Mouse (Mus musculus): ENCODE results near the gene Ly6g5c. TPM values are rescaled to one million over a fixed set of nuclear protein-coding genes. Genes with fewer than 3 reads are reported as not detected.

Gene Ly6g5c
- polyA plus RNA-seq (2015; fragmentation: Nextera tagmentation; extraction: Ambion mirVana), result not detected in 2 replicates

GRCm38 (mm10) chr17:35108097-35108496 lies at the start of gene Ly6g5c:
Gene Ly6g5c, plus strand, starts transcription at chr17:35108279.
- Histone ChIP-seq H3K27ac (ENCODE audit: low read length) (no peak within 1 kb of the TSS), H3K36me3 (ENCODE audit: control insufficient read depth, insufficient read depth) (no peaks in the 10 kb centered on the region; the same call in 1 of the 2 replicates), H3K4me2 (ENCODE audit: low read depth, low read length) (no peak within 1 kb of the TSS), H3K9me3 (replicated peaks; ENCODE audit: control insufficient read depth, low read length) (no peaks in the 10 kb centered on the region), H3K9ac (ENCODE audit: low read depth, low read length) (no peak within 1 kb of the TSS), H3K27me3 (ENCODE audit: control insufficient read depth, insufficient read depth, low read depth, low read length) (no peaks in the 10 kb centered on the region), H3K4me3 (ENCODE audit: low read depth, low read length) (no peak within 1 kb of the TSS), H3K4me1 (ENCODE audit: control insufficient read depth, low read depth, low read length) (peaks cover 31% of the 10 kb centered on the region)
- no peak for ATAC-seq (ENCODE audit: low read depth)
- 78% methylated on average over 6 of the region's 6 CpGs for whole genome bisulfite sequencing (ENCODE audit: insufficient replicate concordance)

GRCm38 (mm10) chr17:35058316-35058715 lies 49.8 kb upstream of the Ly6g5c start:
- H3K9me3 ChIP-seq (replicated peaks; ENCODE audit: control insufficient read depth, low read length), result no peaks in the 10 kb centered on the region
- H3K27ac ChIP-seq (ENCODE audit: low read length), result no peak overlapping the region; the same call in 1 of the 2 replicates
- H3K9ac ChIP-seq (ENCODE audit: low read depth, low read length), result no peak overlapping the region
- peaks cover 10% of the 10 kb centered on the region; the same call in 1 of the 2 replicates for H3K27me3 ChIP-seq (ENCODE audit: control insufficient read depth, insufficient read depth, low read depth, low read length)
- 63% methylated on average over 9 of the region's 9 CpGs for WGBS (ENCODE audit: insufficient replicate concordance)
- no peak for ATAC-seq (ENCODE audit: low read depth)
- peaks cover 39% of the 10 kb centered on the region for H3K4me1 ChIP-seq (ENCODE audit: control insufficient read depth, low read depth, low read length)
- no peak overlapping the region for H3K4me3 ChIP-seq (ENCODE audit: low read depth, low read length)
- H3K36me3 ChIP-seq (ENCODE audit: control insufficient read depth, insufficient read depth), result peaks cover 31% of the 10 kb centered on the region
- H3K4me2 ChIP-seq (ENCODE audit: low read depth, low read length), result no peak overlapping the region

GRCm38 (mm10) chr17:35058911-35059892 lies 48.9 kb upstream of the Ly6g5c start, which contains the start of gene Ddah2:
Gene Ddah2, plus strand, starts transcription at chr17:35059035.
- peak; percentile 77 for ATAC-seq (ENCODE audit: low read depth)
- peak within 1 kb of the TSS; percentile 52 for H3K27ac ChIP-seq (ENCODE audit: low read length)
- peak within 1 kb of the TSS; percentile 60 for H3K4me3 ChIP-seq (ENCODE audit: low read depth, low read length)
- peaks cover 22% of the 10 kb centered on the region for H3K36me3 ChIP-seq (ENCODE audit: control insufficient read depth, insufficient read depth)
- H3K4me1 ChIP-seq (ENCODE audit: control insufficient read depth, low read depth, low read length), result peaks cover 39% of the 10 kb centered on the region
- H3K4me2 ChIP-seq (ENCODE audit: low read depth, low read length), result peak within 1 kb of the TSS; percentile 85
- peaks cover 19% of the 10 kb centered on the region for H3K27me3 ChIP-seq (ENCODE audit: control insufficient read depth, insufficient read depth, low read depth, low read length)
- under 1% methylated on average over 57 of the region's 57 CpGs for WGBS (ENCODE audit: insufficient replicate concordance)
- no peaks in the 10 kb centered on the region for H3K9me3 ChIP-seq (replicated peaks; ENCODE audit: control insufficient read depth, low read length)
- H3K9ac ChIP-seq (ENCODE audit: low read depth, low read length), result peak within 1 kb of the TSS; percentile 59

GRCm38 (mm10) chr17:35060071-35060470 lies 48.0 kb upstream of the Ly6g5c start:
- Histone ChIP-seq H3K4me1 (ENCODE audit: control insufficient read depth, low read depth, low read length) (peaks cover 46% of the 10 kb centered on the region), H3K9ac (ENCODE audit: low read depth, low read length) (no peak overlapping the region), H3K4me3 (ENCODE audit: low read depth, low read length) (peak overlapping the region; percentile 60), H3K27ac (ENCODE audit: low read length) (no peak overlapping the region), H3K36me3 (ENCODE audit: control insufficient read depth, insufficient read depth) (peaks cover 16% of the 10 kb centered on the region), H3K4me2 (ENCODE audit: low read depth, low read length) (peak overlapping the region; percentile 85), H3K9me3 (replicated peaks; ENCODE audit: control insufficient read depth, low read length) (no peaks in the 10 kb centered on the region), H3K27me3 (ENCODE audit: control insufficient read depth, insufficient read depth, low read depth, low read length) (peaks cover 27% of the 10 kb centered on the region)
- no peak for ATAC-seq (ENCODE audit: low read depth)
- WGBS (ENCODE audit: insufficient replicate concordance), result 42% methylated on average over 14 of the region's 14 CpGs

GRCm38 (mm10) chr17:35060737-35061297 lies 47.3 kb upstream of the Ly6g5c start:
- H3K9me3 ChIP-seq (replicated peaks; ENCODE audit: control insufficient read depth, low read length), result no peaks in the 10 kb centered on the region
- H3K9ac ChIP-seq (ENCODE audit: low read depth, low read length), result no peak overlapping the region
- H3K27ac ChIP-seq (ENCODE audit: low read length), result no peak overlapping the region
- peaks cover 11% of the 10 kb centered on the region for H3K36me3 ChIP-seq (ENCODE audit: control insufficient read depth, insufficient read depth)
- no peak for ATAC-seq (ENCODE audit: low read depth)
- no peak overlapping the region for H3K4me3 ChIP-seq (ENCODE audit: low read depth, low read length)
- 0 out of 2 replicates have a peak overlapping the region, but pooled peaks have one; percentile 8 for H3K4me2 ChIP-seq (ENCODE audit: low read depth, low read length)
- WGBS (ENCODE audit: insufficient replicate concordance), result 67% methylated on average over 22 of the region's 22 CpGs
- H3K4me1 ChIP-seq (ENCODE audit: control insufficient read depth, low read depth, low read length), result peaks cover 50% of the 10 kb centered on the region
- H3K27me3 ChIP-seq (ENCODE audit: control insufficient read depth, insufficient read depth, low read depth, low read length), result peaks cover 35% of the 10 kb centered on the region

- H3K27me3 ChIP-seq (ENCODE audit: control insufficient read depth, insufficient read depth, low read depth, low read length), result peaks cover 40% of the 10 kb centered on the region
- no peak for ATAC-seq (ENCODE audit: low read depth)
- no peak overlapping the region for H3K4me3 ChIP-seq (ENCODE audit: low read depth, low read length)
- H3K27ac ChIP-seq (ENCODE audit: low read length), result no peak overlapping the region
- peaks cover 6% of the 10 kb centered on the region for H3K36me3 ChIP-seq (ENCODE audit: control insufficient read depth, insufficient read depth)
- H3K4me1 ChIP-seq (ENCODE audit: control insufficient read depth, low read depth, low read length), result peaks cover 51% of the 10 kb centered on the region
- H3K9me3 ChIP-seq (replicated peaks; ENCODE audit: control insufficient read depth, low read length), result no peaks in the 10 kb centered on the region
- WGBS (ENCODE audit: insufficient replicate concordance), result 76% methylated on average over 8 of the region's 8 CpGs
- H3K4me2 ChIP-seq (ENCODE audit: low read depth, low read length), result no peak overlapping the region
- no peak overlapping the region for H3K9ac ChIP-seq (ENCODE audit: low read depth, low read length)
Observed at GRCm38 (mm10) chr17:35061299-35061698, 46.8 kb upstream of the Ly6g5c start.

GRCm38 (mm10) chr17:35063466-35063865 lies 44.6 kb upstream of the Ly6g5c start:
- Histone ChIP-seq H3K9me3 (replicated peaks; ENCODE audit: control insufficient read depth, low read length) (no peaks in the 10 kb centered on the region), H3K4me1 (ENCODE audit: control insufficient read depth, low read depth, low read length) (peaks cover 44% of the 10 kb centered on the region), H3K4me3 (ENCODE audit: low read depth, low read length) (no peak overlapping the region), H3K27me3 (ENCODE audit: control insufficient read depth, insufficient read depth, low read depth, low read length) (peaks cover 60% of the 10 kb centered on the region), H3K27ac (ENCODE audit: low read length) (no peak overlapping the region), H3K9ac (ENCODE audit: low read depth, low read length) (no peak overlapping the region), H3K4me2 (ENCODE audit: low read depth, low read length) (no peak overlapping the region), H3K36me3 (ENCODE audit: control insufficient read depth, insufficient read depth) (peaks cover under 1% of the 10 kb centered on the region)
- WGBS (ENCODE audit: insufficient replicate concordance), result 70% methylated on average over 3 of the region's 3 CpGs
- no peak for ATAC-seq (ENCODE audit: low read depth)

- H3K27me3 ChIP-seq (ENCODE audit: control insufficient read depth, insufficient read depth, low read depth, low read length), result peaks cover 65% of the 10 kb centered on the region
- H3K9me3 ChIP-seq (replicated peaks; ENCODE audit: control insufficient read depth, low read length), result no peaks in the 10 kb centered on the region
- H3K4me2 ChIP-seq (ENCODE audit: low read depth, low read length), result peak overlapping the region; percentile 64
- WGBS (ENCODE audit: insufficient replicate concordance), result 27% methylated on average over 10 of the region's 10 CpGs
- H3K9ac ChIP-seq (ENCODE audit: low read depth, low read length), result no peak overlapping the region
- peak overlapping the region; percentile 52; the same call in 1 of the 2 replicates for H3K4me3 ChIP-seq (ENCODE audit: low read depth, low read length)
- peaks cover 35% of the 10 kb centered on the region for H3K4me1 ChIP-seq (ENCODE audit: control insufficient read depth, low read depth, low read length)
- H3K36me3 ChIP-seq (ENCODE audit: control insufficient read depth, insufficient read depth), result no peaks in the 10 kb centered on the region
- ATAC-seq (ENCODE audit: low read depth), result no peak
- H3K27ac ChIP-seq (ENCODE audit: low read length), result no peak overlapping the region
Observed at GRCm38 (mm10) chr17:35064378-35064877, 43.7 kb upstream of the Ly6g5c start.
